Mouse (Mus musculus) right cerebral cortex, adult 2 months (tissue): ENCODE measurements around the gene Arhgap33.
"Not testable (repeated sequence)": the region's sequence is repeated elsewhere in the genome, so short reads cannot be mapped to it uniquely, and the experiment has no call there.

ENCODE experiments used
- DNase-seq, 2 experiments: peaks; one replicate each; pipeline ENCODE4 v3.0.0; 2021 to 2022; ENCODE audit warnings: low spot score in 2 of 2

Gene Arhgap33

DNA sequence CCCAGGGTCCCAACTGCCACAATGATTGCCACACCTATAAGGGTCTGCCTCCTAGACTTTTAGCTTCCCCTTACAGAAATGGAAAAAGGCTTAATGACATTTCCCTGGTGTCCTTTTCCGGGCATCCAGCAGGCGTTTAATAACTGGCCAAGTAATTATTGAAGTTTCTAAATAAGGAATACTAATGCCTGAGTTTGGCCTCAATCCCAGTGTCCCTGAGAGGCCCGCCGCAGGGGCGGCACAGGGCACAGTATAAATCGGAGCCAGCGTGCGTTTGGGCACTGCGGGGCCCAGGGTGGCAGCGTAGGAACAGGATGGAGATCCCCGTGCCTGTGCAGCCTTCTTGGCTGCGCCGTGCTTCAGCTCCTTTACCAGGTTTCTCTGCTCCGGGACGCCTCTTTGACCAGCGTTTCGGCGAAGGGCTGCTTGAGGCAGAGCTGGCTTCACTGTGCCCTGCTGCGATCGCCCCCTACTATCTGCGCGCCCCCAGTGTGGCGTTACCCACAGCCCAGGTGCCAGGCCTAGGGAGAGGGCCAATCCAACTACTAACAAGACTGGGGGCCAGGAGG, 18.2 kb upstream of the Arhgap33 start:
- DNase-seq, result peak in 1 of 2 experiments; percentile 36

- peak; percentile 96 to 99 for DNase-seq
These were observed 17.5 kb upstream of the Arhgap33 start, which contains the start of the genes Hspb6 and Proser3 for GRCm38 (mm10) chr7:30552102-30553020. Gene Hspb6, plus strand, starts transcription at chr7:30552178. Gene Proser3, minus strand, starts transcription at chr7:30552299.

GRCm38 (mm10) chr7:30551445-30552101, 16.7 kb upstream of the Arhgap33 start:
- peak in 1 of 2 experiments; percentile 29 for DNase-seq

- no peak for DNase-seq
These were observed 15.7 kb upstream of the Arhgap33 start for GRCm38 (mm10) chr7:30550603-30551002.

DNA sequence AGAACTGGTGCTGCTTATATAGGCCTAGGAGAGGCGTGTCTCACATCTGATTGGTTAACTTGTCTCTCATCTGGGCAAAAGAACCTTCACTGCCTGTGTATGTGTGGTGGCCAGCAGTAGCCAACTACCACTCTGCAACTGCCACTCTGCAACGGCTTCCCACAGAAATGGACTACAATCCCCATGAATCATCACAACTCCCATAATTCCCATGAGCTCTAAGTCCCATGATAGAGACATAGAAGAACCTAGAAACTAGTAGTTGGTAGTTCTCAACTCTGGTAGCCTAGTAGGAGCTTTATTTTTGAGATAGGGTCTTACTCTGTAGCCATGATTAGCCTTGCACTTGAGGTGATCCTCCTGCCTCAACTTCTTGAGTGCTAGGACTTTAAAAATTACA, 15.0 kb upstream of the Arhgap33 start:
- no peak for DNase-seq

- DNase-seq, result no peak
These were observed 9.5 kb upstream of the Arhgap33 start for GRCm38 (mm10) chr7:30544327-30544726.

- DNase-seq, result no peak
These were observed 5.7 kb upstream of the Arhgap33 start for GRCm38 (mm10) chr7:30540572-30540971.

DNA sequence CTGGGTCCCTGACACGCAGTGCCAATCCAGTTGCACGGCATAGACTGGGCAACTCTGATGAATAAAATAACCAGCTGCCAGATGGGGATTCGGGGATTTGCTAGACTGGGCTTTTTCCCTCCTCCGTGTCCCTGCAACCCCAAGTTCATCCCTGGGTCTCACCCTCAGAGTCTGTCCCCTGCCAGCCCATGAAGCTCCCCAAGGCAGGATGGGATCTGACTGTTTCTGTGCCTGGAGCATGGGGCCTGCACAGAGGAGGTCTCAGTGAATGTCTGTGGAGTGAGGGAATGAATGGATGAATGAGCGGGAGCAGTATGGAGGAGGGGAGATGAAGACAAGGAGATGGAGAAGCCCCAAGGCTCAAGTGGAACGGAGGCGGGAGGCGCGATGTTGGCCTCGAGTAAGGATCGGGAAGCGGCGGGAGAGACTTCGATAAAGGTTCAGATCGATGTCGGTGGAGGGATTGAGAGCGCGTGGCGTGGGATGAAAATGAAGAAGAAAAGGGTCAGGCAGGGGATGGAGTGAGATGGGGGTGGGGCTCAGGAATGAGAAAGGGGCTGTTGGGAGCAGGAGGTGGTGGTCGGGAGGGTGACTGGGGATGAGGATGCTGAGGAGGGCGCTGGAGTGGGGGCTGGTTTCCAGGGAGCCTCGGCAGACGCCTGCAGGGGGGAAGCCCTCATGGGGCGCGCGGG, 773 bp downstream of the Arhgap33 start:
- DNase-seq, result peak in 1 of 2 experiments; percentile 58

DNA sequence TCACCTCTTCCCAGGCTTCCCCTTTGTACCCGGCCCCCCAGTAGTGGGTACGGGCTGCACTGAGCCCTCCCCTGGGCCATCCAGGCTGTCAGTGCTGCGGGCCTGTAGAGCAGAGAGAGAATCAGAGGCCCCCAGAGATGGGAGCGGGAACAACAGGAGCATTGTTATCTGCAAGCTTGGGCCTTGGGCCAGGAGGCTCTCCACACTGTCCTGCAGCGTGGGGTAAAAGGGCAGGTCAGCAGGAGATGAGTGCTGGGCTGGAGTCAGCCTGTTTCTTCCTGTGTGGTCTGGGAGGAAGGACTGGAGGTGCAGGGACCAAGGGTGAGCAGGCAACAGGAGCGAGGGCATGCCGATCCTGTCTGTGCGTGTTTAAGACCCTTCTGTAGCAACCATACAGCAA, 1.9 kb downstream of the Arhgap33 start:
- DNase-seq, result no peak

GRCm38 (mm10) chr7:30531291-30531815, 3.5 kb downstream of the Arhgap33 start:
- DNase-seq, result peak; percentile 78 to 85

GRCm38 (mm10) chr7:30526981-30527380, 7.9 kb downstream of the Arhgap33 start:
- no peak for DNase-seq

- DNase-seq, result no peak
These were observed 8.5 kb downstream of the Arhgap33 start for GRCm38 (mm10) chr7:30526399-30526798.

- DNase-seq, result no peak
These were observed 8.9 kb downstream of the Arhgap33 start for GRCm38 (mm10) chr7:30525954-30526353.

GRCm38 (mm10) chr7:30524487-30524886, 10.4 kb downstream of the Arhgap33 start:
- no peak for DNase-seq

DNA sequence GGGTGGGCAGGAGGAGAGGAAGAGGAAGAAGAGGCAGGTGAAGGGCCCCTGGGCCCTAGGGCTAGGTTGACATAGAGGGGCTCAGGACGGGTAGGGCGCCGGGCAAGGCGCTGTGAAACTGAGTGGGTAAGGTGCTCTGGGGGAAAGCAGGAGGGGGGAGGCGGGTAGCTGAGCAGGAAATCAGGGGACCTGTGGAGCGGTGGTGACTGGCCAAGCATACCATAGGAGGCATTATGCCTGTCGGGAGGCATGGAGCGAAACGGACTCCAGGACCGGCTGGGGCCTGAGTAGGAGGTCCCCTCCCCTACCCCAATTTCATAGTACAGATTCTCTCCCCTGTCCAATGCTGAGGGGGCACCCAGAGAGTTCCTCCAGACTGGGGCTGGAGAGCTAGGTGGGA, 12.0 kb downstream of the Arhgap33 start:
- DNase-seq, result no peak

- no peak for DNase-seq
These were observed 14.0 kb downstream of the Arhgap33 start for GRCm38 (mm10) chr7:30520856-30521255.

DNA sequence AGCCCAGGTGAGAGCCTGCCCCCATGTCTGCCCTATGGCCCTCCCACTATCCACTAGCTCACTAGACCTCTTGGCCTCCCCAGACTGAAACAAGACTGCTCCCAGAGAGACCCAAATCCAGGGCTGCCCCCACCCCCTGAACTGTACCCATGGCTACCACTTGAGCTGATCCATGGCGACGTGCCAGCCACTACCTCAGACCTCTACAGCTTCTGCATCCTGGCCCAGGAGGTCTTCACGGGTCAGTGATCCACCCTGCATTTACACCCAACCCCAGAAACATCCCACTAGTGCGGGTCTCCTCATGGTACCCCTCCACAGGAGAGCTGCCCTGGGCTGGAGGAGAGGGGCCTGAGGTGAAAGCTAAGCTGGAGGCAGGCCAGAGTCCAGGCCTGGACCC, 14.5 kb downstream of the Arhgap33 start:
- DNase-seq, result no peak

- no peak for DNase-seq
These were observed 16.5 kb downstream of the Arhgap33 start for GRCm38 (mm10) chr7:30518325-30518724.

DNA sequence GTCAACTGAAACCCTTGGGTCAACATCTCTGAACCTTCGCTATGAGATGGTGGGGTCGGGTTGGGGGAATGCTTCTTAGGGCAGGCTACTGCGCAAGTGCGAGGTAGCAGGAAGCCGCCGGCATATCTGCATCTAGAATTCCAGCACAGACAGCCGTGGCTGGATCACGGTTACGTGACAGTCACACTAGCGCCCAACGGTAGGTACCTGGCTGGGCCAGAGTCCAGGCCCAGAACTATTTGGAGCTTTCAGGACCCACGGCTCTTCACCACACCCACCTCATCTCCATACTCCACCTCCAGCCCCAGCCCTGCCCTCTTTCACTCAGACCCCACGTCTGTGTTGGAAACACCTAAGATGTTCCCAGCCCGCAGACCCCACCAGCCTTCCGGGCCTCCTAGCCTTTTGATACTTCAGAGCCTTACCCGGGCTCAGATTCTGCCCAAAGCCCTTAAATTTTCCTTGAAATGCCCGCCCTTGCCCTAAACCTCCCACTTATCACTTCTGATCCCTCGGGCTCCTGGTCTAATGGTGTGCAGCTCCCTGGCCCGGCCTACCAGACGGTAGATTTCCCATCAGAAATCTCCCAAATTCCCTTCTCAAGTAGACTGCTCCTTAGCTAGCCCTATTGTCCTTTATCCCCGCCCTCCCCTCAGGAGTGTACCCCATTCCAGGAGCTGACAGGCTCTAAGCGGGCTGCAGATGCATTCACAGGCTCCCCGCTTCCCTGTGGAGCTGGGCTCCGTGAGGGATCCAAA, 19.7 kb downstream of the Arhgap33 start:
- DNase-seq, result no peak

DNA sequence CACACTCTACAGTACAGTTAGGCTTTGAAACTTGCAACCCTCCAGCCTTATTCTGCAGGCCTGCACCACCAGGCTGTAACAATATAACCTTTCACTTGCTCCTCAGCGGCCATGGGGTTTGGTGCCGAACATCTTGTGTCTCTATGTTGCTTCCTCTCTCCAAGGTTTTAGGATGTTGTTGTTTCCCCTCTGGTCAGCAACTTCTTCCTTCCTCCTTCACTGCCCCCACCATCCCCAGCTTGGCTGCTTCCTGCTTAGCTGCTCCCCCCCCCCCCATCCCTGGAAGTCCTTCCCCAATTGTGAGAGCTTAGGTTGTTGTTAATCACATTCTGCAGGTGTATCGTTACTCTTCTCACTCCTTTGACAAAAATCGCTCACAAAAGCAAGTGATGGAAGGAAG, 26.8 kb downstream of the Arhgap33 start:
- no peak for DNase-seq

GRCm38 (mm10) chr7:30501159-30501558, 33.7 kb downstream of the Arhgap33 start:
- not testable (repeated sequence) for DNase-seq
